Mouse (Mus musculus): Measurements from ENCODE around the gene Armh4. TPM values are rescaled to one million over a fixed set of nuclear protein-coding genes. Genes with fewer than 3 reads are reported as not detected.

Armh4 gene
- total RNA-seq, 2 experiments from 2014 or later = 1.2 to 1.4 TPM

GRCm38 (mm10) chr14:49738441-49739088 is 44.6 kb downstream of the Armh4 start:
- DNase-seq (ENCODE audit: low spot score in 2 of 2) = no peak

- DNase-seq (ENCODE audit: low spot score in 2 of 2) = no peak
Measured at GRCm38 (mm10) chr14:49733950-49734349, 49.2 kb downstream of the Armh4 start.

- no peak for DNase-seq (ENCODE audit: low spot score in 2 of 2)
Measured at GRCm38 (mm10) chr14:49723361-49724054, 59.7 kb downstream of the Armh4 start.

GRCm38 (mm10) chr14:49722782-49723181 is 60.4 kb downstream of the Armh4 start:
- DNase-seq (ENCODE audit: low spot score in 2 of 2) = no peak

- DNase-seq (ENCODE audit: low spot score in 2 of 2) = no peak
Measured at GRCm38 (mm10) chr14:49721281-49721680, 61.9 kb downstream of the Armh4 start.

GRCm38 (mm10) chr14:49719678-49720077 is 63.5 kb downstream of the Armh4 start:
- DNase-seq (ENCODE audit: low spot score in 2 of 2) = peak in 1 of 2 experiments; percentile 22

GRCm38 (mm10) chr14:49711016-49711415 is 72.2 kb downstream of the Armh4 start:
- peak; percentile 24 to 36 for DNase-seq (ENCODE audit: low spot score in 2 of 2)

GRCm38 (mm10) chr14:49703432-49704200 is 79.6 kb downstream of the Armh4 start:
- no peak for DNase-seq (ENCODE audit: low spot score in 2 of 2)

GRCm38 (mm10) chr14:49679511-49680284 is 103.5 kb downstream of the Armh4 start:
- DNase-seq (ENCODE audit: low spot score in 2 of 2) = no peak

GRCm38 (mm10) chr14:49676580-49676979 is 106.6 kb downstream of the Armh4 start:
- DNase-seq (ENCODE audit: low spot score in 2 of 2) = no peak

- DNase-seq (ENCODE audit: low spot score in 2 of 2) = no peak
Measured at GRCm38 (mm10) chr14:49660444-49660843, 122.7 kb downstream of the Armh4 start.

- DNase-seq (ENCODE audit: low spot score in 2 of 2) = peak; percentile 26 to 38
Measured at GRCm38 (mm10) chr14:49649191-49649590, 134.0 kb downstream of the Armh4 start.

GRCm38 (mm10) chr14:49637422-49637821 is 145.8 kb downstream of the Armh4 start:
- DNase-seq (ENCODE audit: low spot score in 2 of 2) = no peak

GRCm38 (mm10) chr14:49626055-49626454 is 157.1 kb downstream of the Armh4 start:
- DNase-seq (ENCODE audit: low spot score in 2 of 2) = no peak

Other genes with a start within 250 kb of the Armh4 start
- not detected for gene Olfr722, start 118.6 kb upstream of the Armh4 start, total RNA-seq (2021)
- gene Olfr723, start 148.4 kb upstream of the Armh4 start, total RNA-seq (2021) = not detected
- not detected for gene Olfr724, start 179.9 kb upstream of the Armh4 start, total RNA-seq (2021)